Mouse (Mus musculus): ENCODE measurements around the gene Ttc34. TPM values are rescaled to one million over a fixed set of nuclear protein-coding genes. Genes with fewer than 3 reads are reported as not detected.

The Ttc34 gene
- total RNA-seq, 4 experiments from 2014 or later = 0.38 to 0.63 (median 0.46) TPM

GRCm38 (mm10) chr4:154857366-154858240 lies 20.3 kb downstream of the Ttc34 start:
- DNase-seq = no peak

- DNase-seq = no peak
Observed at GRCm38 (mm10) chr4:154858601-154859000, 21.3 kb downstream of the Ttc34 start.

GRCm38 (mm10) chr4:154861967-154862366 lies 24.7 kb downstream of the Ttc34 start:
- DNase-seq = no peak

GRCm38 (mm10) chr4:154863436-154863935 lies 26.2 kb downstream of the Ttc34 start:
- no peak for DNase-seq

GRCm38 (mm10) chr4:154864271-154864771 lies 27.1 kb downstream of the Ttc34 start:
- DNase-seq = peak; percentile 89

GRCm38 (mm10) chr4:154864961-154865760 lies 27.9 kb downstream of the Ttc34 start:
- no peak for DNase-seq

GRCm38 (mm10) chr4:154866391-154866790 lies 29.1 kb downstream of the Ttc34 start:
- no peak for DNase-seq

GRCm38 (mm10) chr4:154867257-154867656 lies 30.0 kb downstream of the Ttc34 start:
- no peak for DNase-seq

GRCm38 (mm10) chr4:154869440-154869839 lies 32.2 kb downstream of the Ttc34 start, which contains the start of gene Mmel1:
Mmel1 (plus strand) TSS chr4:154869585.
- DNase-seq = no peak

- DNase-seq = no peak
Observed at GRCm38 (mm10) chr4:154870721-154871120, 33.5 kb downstream of the Ttc34 start.

- no peak for DNase-seq
Observed at GRCm38 (mm10) chr4:154871757-154872251, 34.5 kb downstream of the Ttc34 start.

- no peak for DNase-seq
Observed at GRCm38 (mm10) chr4:154873186-154873585, 35.9 kb downstream of the Ttc34 start.

GRCm38 (mm10) chr4:154877864-154878548 lies 40.7 kb downstream of the Ttc34 start:
- peak; percentile 84 for DNase-seq

- DNase-seq = no peak
Observed at GRCm38 (mm10) chr4:154880730-154881129, 43.5 kb downstream of the Ttc34 start.

GRCm38 (mm10) chr4:154882014-154882659 lies 44.9 kb downstream of the Ttc34 start:
- DNase-seq = no peak

GRCm38 (mm10) chr4:154885416-154885815 lies 48.2 kb downstream of the Ttc34 start:
- DNase-seq = no peak

GRCm38 (mm10) chr4:154886876-154887592 lies 49.8 kb downstream of the Ttc34 start:
- no peak for DNase-seq

GRCm38 (mm10) chr4:154887593-154888250 lies 50.5 kb downstream of the Ttc34 start:
- DNase-seq = no peak

- no peak for DNase-seq
Observed at GRCm38 (mm10) chr4:154890887-154891286, 53.6 kb downstream of the Ttc34 start.

GRCm38 (mm10) chr4:154895549-154895948 lies 58.3 kb downstream of the Ttc34 start:
- DNase-seq = no peak

Measured in adrenal gland, adult 8-10 months (tissue).